Mouse (Mus musculus): ENCODE measurements around the gene Gja4.

DNA sequence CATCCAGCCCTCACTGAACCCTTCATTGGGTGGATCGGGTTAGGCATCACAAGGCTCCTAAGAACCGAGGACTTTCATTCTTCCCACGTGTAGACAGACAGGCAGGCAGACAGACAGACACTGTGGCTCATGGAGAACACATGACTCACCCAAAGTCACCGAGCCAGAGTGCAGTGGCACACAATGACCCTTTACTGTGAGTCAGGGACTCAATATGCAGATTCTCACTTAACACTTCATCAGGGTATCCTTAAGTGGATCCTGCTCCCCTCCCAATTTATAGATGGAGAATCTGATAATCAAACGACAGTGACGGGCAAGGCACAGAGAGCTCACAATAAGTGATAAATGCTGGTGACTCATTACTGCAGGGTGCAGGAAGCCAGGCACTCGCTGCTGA lies 13.4 kb upstream of the Gja4 start:
- TF ChIP-seq CTCF (IDR thresholded peaks at IDR 0.05; ENCODE audit: control insufficient read depth, insufficient read depth, insufficient replicate concordance, low read depth, low read length): no peak
- TF ChIP-seq POLR2A (IDR thresholded peaks at IDR 0.05; ENCODE audit: control insufficient read depth, low read depth, low read length): no peak

All from testis, adult 2 months (tissue).